Mouse (Mus musculus): ENCODE results near the gene Atxn7l3b. TPM values are rescaled to one million over a fixed set of nuclear protein-coding genes. Genes with fewer than 3 reads are reported as not detected.

The Atxn7l3b gene
- polyA plus RNA-seq, 1 experiment from 2014 or later: 327 TPM

- ATAC-seq (ENCODE audit: low FRiP score) (no peak), DNase-seq (ENCODE audit: low spot score) (no peak)
- H3K4me2 ChIP-seq (replicated peaks): peak overlapping the region; percentile 76
- H3K27ac ChIP-seq: no peak overlapping the region
- H3K27me3 ChIP-seq (ENCODE audit: control insufficient read depth, insufficient read depth, low read length): no peaks in the 10 kb centered on the region
- H3K9me3 ChIP-seq (ENCODE audit: control insufficient read depth, low read length): no peaks in the 10 kb centered on the region
- H3K4me1 ChIP-seq (replicated peaks; ENCODE audit: control insufficient read depth, insufficient read depth, low read length): peaks cover 30% of the 10 kb centered on the region
- peak overlapping the region; percentile 98 for H3K9ac ChIP-seq
- peak overlapping the region; percentile 95 for H3K4me3 ChIP-seq (replicated peaks; ENCODE audit: low read length)
- peaks cover 35% of the 10 kb centered on the region for H3K36me3 ChIP-seq (replicated peaks; ENCODE audit: control insufficient read depth, insufficient read depth)
Measured at GRCm38 (mm10) chr10:112926961-112927360, 1.8 kb downstream of the Atxn7l3b start.

DNA sequence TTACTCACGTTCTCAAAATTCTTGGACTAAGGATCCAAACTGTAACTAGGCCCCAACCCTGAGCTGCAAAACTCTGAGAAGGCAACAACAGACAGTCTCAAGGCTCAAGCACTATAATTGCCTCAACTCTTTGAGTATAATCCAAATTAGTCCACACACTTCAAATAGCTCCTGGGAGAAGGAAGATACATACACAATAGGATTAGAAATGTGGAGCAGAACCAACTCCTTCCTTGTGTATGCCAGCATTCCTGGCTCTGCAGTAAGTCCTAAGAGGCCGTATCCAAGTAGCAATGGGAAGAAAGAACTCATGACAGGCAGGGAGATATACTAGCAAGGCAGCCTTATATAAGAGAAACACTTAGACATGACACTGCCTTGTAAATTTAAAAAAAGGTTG is 2.5 kb downstream of the Atxn7l3b start:
- Histone ChIP-seq H3K36me3 (replicated peaks; ENCODE audit: control insufficient read depth, insufficient read depth) (peaks cover 35% of the 10 kb centered on the region), H3K9ac (no peak overlapping the region), H3K27ac (no peak overlapping the region), H3K9me3 (ENCODE audit: control insufficient read depth, low read length) (no peaks in the 10 kb centered on the region), H3K4me3 (replicated peaks; ENCODE audit: low read length) (no peak overlapping the region), H3K4me2 (replicated peaks) (peak overlapping the region; percentile 76), H3K27me3 (ENCODE audit: control insufficient read depth, insufficient read depth, low read length) (no peaks in the 10 kb centered on the region), H3K4me1 (replicated peaks; ENCODE audit: control insufficient read depth, insufficient read depth, low read length) (peaks cover 30% of the 10 kb centered on the region)
- WGBS: 86% methylated on average over 2 of the region's 2 CpGs
- DNase-seq (ENCODE audit: low spot score): no peak
- ATAC-seq (ENCODE audit: low FRiP score): no peak

GRCm38 (mm10) chr10:112916575-112917190 is 12.1 kb downstream of the Atxn7l3b start:
- Histone ChIP-seq H3K4me2 (replicated peaks) (no peak overlapping the region), H3K27me3 (ENCODE audit: control insufficient read depth, insufficient read depth, low read length) (no peaks in the 10 kb centered on the region), H3K4me1 (replicated peaks; ENCODE audit: control insufficient read depth, insufficient read depth, low read length) (no peaks in the 10 kb centered on the region), H3K9me3 (ENCODE audit: control insufficient read depth, low read length) (no peaks in the 10 kb centered on the region), H3K9ac (no peak overlapping the region), H3K27ac (no peak overlapping the region), H3K4me3 (replicated peaks; ENCODE audit: low read length) (no peak overlapping the region), H3K36me3 (replicated peaks; ENCODE audit: control insufficient read depth, insufficient read depth) (no peaks in the 10 kb centered on the region)
- 85% methylated on average over 5 of the region's 5 CpGs for WGBS
- DNase-seq (ENCODE audit: low spot score) (no peak), ATAC-seq (ENCODE audit: low FRiP score) (no peak)

DNA sequence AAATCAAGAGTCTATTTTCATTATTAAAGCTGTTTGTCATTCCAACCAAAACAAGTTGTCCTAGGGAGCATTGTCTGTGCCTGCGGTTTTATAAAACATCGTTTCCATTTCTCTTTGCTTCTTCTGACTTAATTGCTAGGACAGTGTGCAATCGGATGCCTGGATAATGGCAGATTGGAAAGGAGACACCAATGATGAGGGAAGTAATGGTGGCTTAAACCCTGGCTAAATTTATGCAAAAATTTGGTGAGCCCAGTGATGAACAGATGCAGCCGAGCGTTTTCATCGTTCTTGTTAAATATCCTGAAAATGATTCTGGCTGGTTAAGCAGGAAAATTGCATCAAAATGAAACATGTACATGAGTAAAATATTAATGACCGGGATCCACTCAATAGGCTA is 28.6 kb downstream of the Atxn7l3b start:
- no peak for DNase-seq (ENCODE audit: low spot score)
- ATAC-seq (ENCODE audit: low FRiP score): no peak
- H3K9ac ChIP-seq: no peak overlapping the region
- no peaks in the 10 kb centered on the region for H3K9me3 ChIP-seq (ENCODE audit: control insufficient read depth, low read length)
- WGBS: 49% methylated on average over 7 of the region's 7 CpGs
- no peak overlapping the region for H3K4me2 ChIP-seq (replicated peaks)
- H3K4me3 ChIP-seq (replicated peaks; ENCODE audit: low read length): no peak overlapping the region
- H3K27me3 ChIP-seq (ENCODE audit: control insufficient read depth, insufficient read depth, low read length): no peaks in the 10 kb centered on the region
- H3K27ac ChIP-seq: peak overlapping the region; percentile 54
- no peaks in the 10 kb centered on the region for H3K36me3 ChIP-seq (replicated peaks; ENCODE audit: control insufficient read depth, insufficient read depth)
- H3K4me1 ChIP-seq (replicated peaks; ENCODE audit: control insufficient read depth, insufficient read depth, low read length): no peaks in the 10 kb centered on the region

DNA sequence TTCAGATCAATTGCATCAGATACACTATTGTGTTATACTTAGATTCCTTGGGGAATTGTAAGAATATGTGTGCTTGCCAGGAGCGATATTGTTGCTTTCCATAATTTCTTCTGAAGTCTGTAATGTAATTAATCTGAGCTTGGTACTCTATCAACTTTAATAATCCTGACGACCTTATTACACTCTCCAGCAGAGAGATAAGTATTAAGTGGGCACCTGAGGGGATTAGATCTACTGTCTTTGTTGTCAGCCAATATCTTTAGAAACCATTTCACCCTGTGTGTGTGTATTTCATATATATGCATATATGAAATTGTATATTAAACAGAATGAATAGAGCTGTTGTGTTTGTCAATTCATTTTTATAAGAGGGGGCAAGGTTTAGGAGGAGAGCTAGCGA is 29.0 kb downstream of the Atxn7l3b start:
- Histone ChIP-seq H3K4me3 (replicated peaks; ENCODE audit: low read length) (no peak overlapping the region), H3K27me3 (ENCODE audit: control insufficient read depth, insufficient read depth, low read length) (no peaks in the 10 kb centered on the region), H3K4me2 (replicated peaks) (no peak overlapping the region), H3K9me3 (ENCODE audit: control insufficient read depth, low read length) (no peaks in the 10 kb centered on the region), H3K4me1 (replicated peaks; ENCODE audit: control insufficient read depth, insufficient read depth, low read length) (no peaks in the 10 kb centered on the region), H3K27ac (peak overlapping the region; percentile 54; the same call in 1 of the 2 replicates), H3K9ac (no peak overlapping the region), H3K36me3 (replicated peaks; ENCODE audit: control insufficient read depth, insufficient read depth) (no peaks in the 10 kb centered on the region)
- WGBS: 54% methylated on average over 3 of the region's 3 CpGs
- ATAC-seq (ENCODE audit: low FRiP score) (peak; percentile 43; the same call in 1 of the 2 replicates), DNase-seq (ENCODE audit: low spot score) (no peak)

DNA sequence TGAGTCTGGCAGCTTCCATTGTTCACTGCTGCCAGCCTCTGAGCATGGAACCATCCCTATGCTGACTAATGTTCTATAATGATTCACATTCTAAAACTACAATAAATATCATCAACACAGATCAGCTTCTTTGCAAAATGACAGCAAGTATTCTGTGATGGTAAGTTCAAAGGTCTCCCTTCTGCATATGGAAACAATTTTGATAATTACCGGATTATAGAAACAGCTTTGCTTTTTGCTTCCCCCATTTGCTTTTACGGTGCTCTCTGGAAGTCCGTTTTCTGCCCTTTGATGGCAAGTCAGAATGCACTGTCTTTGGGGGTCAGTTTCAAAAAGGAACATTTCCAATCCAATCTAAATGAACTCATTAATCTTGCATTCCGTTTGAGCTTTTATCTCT is 32.2 kb downstream of the Atxn7l3b start:
- H3K27ac ChIP-seq: no peak overlapping the region
- no peak overlapping the region for H3K4me3 ChIP-seq (replicated peaks; ENCODE audit: low read length)
- no peaks in the 10 kb centered on the region for H3K9me3 ChIP-seq (ENCODE audit: control insufficient read depth, low read length)
- ATAC-seq (ENCODE audit: low FRiP score) (no peak), DNase-seq (ENCODE audit: low spot score) (no peak)
- no peaks in the 10 kb centered on the region for H3K27me3 ChIP-seq (ENCODE audit: control insufficient read depth, insufficient read depth, low read length)
- H3K4me1 ChIP-seq (replicated peaks; ENCODE audit: control insufficient read depth, insufficient read depth, low read length): no peaks in the 10 kb centered on the region
- 51% methylated on average over 4 of the region's 4 CpGs for WGBS
- no peak overlapping the region for H3K4me2 ChIP-seq (replicated peaks)
- no peak overlapping the region for H3K9ac ChIP-seq
- no peaks in the 10 kb centered on the region for H3K36me3 ChIP-seq (replicated peaks; ENCODE audit: control insufficient read depth, insufficient read depth)

DNA sequence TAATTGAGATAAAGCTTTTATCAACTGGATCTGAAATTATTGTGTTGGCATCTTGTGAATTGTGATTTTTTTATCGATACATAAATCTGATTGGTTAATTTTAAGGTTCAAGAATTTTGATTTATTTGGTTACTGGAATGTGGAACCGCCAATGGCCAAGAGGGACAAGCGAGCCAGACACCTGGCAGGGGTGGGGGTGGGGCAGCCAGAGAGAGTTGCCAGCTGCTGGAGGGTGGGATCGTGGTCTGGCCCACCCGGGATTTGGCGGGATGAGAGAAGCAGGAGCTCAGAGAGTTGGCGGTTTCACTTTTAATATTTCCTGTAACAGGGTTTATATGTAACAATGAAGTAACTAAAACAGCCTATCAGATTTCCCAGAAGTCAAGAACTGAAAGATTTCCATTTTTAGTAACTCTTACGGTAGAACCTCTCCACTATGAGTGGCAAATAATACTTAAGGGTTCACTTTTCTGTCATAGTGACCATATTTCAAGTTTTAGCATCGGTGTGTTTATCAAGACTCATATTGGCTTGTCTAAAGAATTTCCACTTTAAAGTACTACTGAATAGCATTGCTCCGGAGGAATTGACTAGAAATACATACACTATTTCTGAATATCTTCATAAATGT is 35.1 kb downstream of the Atxn7l3b start:
- Histone ChIP-seq H3K36me3 (replicated peaks; ENCODE audit: control insufficient read depth, insufficient read depth) (no peaks in the 10 kb centered on the region), H3K4me3 (replicated peaks; ENCODE audit: low read length) (no peak overlapping the region), H3K27me3 (ENCODE audit: control insufficient read depth, insufficient read depth, low read length) (no peaks in the 10 kb centered on the region), H3K4me1 (replicated peaks; ENCODE audit: control insufficient read depth, insufficient read depth, low read length) (no peaks in the 10 kb centered on the region), H3K9me3 (ENCODE audit: control insufficient read depth, low read length) (no peaks in the 10 kb centered on the region), H3K9ac (no peak overlapping the region), H3K4me2 (replicated peaks) (no peak overlapping the region), H3K27ac (no peak overlapping the region)
- ATAC-seq (ENCODE audit: low FRiP score) (no peak), DNase-seq (ENCODE audit: low spot score) (no peak)
- WGBS: 93% methylated on average over 10 of the region's 10 CpGs

GRCm38 (mm10) chr10:112884064-112884463 is 44.7 kb downstream of the Atxn7l3b start:
- H3K4me2 ChIP-seq (replicated peaks): peak overlapping the region; percentile 25; the same call in 1 of the 2 replicates
- 50% methylated on average over 9 of the region's 9 CpGs for WGBS
- no peak overlapping the region for H3K4me3 ChIP-seq (replicated peaks; ENCODE audit: low read length)
- no peaks in the 10 kb centered on the region for H3K27me3 ChIP-seq (ENCODE audit: control insufficient read depth, insufficient read depth, low read length)
- ATAC-seq (ENCODE audit: low FRiP score) (no peak), DNase-seq (ENCODE audit: low spot score) (no peak)
- H3K9ac ChIP-seq: no peak overlapping the region
- H3K4me1 ChIP-seq (replicated peaks; ENCODE audit: control insufficient read depth, insufficient read depth, low read length): no peaks in the 10 kb centered on the region
- no peaks in the 10 kb centered on the region for H3K36me3 ChIP-seq (replicated peaks; ENCODE audit: control insufficient read depth, insufficient read depth)
- H3K9me3 ChIP-seq (ENCODE audit: control insufficient read depth, low read length): no peaks in the 10 kb centered on the region
- H3K27ac ChIP-seq: no peak overlapping the region

DNA sequence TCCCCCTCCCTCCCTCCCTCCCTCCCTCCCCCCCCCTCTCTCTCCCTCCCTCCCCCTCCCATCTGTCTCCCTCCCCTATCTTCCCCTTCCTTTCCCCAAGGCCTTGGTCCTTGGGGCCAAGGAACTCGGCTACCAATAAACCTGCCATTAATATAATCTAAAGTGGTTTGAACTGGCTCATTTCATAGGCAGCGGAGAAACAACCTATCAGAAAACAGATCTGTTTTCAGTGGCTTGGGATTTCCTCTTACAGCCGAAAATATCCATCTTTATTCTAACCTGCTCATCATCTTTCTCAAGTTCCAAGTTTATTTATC is 45.2 kb downstream of the Atxn7l3b start:
- no peak for ATAC-seq (ENCODE audit: low FRiP score)
- WGBS: 43% methylated on average over 3 of the region's 3 CpGs

More for the DNA sequence above, 45.2 kb downstream of the Atxn7l3b start:
- H3K4me3 ChIP-seq (replicated peaks; ENCODE audit: low read length): no peak overlapping the region
- H3K4me1 ChIP-seq (replicated peaks; ENCODE audit: control insufficient read depth, insufficient read depth, low read length): no peaks in the 10 kb centered on the region
- H3K27ac ChIP-seq: no peak overlapping the region
- no peaks in the 10 kb centered on the region for H3K27me3 ChIP-seq (ENCODE audit: control insufficient read depth, insufficient read depth, low read length)
- no peaks in the 10 kb centered on the region for H3K9me3 ChIP-seq (ENCODE audit: control insufficient read depth, low read length)
- H3K9ac ChIP-seq: no peak overlapping the region
- H3K4me2 ChIP-seq (replicated peaks): peak overlapping the region; percentile 25; the same call in 1 of the 2 replicates
- H3K36me3 ChIP-seq (replicated peaks; ENCODE audit: control insufficient read depth, insufficient read depth): no peaks in the 10 kb centered on the region
- no peak for DNase-seq (ENCODE audit: low spot score)

Measured in hindbrain, embryonic 14.5 days (tissue).